Mouse (Mus musculus): ENCODE measurements at regions not wholly inside any gene's neighbourhood (a gene's known extent, or its start where the extent isn't known, plus 50 kb on each side); places are given as distances from the start of the nearest gene placed in this dataset.

- no peak overlapping the region for H3K9ac ChIP-seq (ENCODE audit: low read length)
- no peaks in the 10 kb centered on the region for H3K9me3 ChIP-seq (replicated peaks; ENCODE audit: control insufficient read depth, low read length)
- no peaks in the 10 kb centered on the region for H3K36me3 ChIP-seq (ENCODE audit: control insufficient read depth, insufficient read depth, low read length)
- WGBS, result 30% methylated on average over 6 of the region's 6 CpGs
- ATAC-seq (ENCODE audit: insufficient read depth, low FRiP score), result no peak
- H3K4me1 ChIP-seq (ENCODE audit: control insufficient read depth, insufficient read depth, low read length), result peaks cover 16% of the 10 kb centered on the region
- H3K4me3 ChIP-seq (replicated peaks; ENCODE audit: low read length), result no peak overlapping the region
- H3K27ac ChIP-seq (ENCODE audit: low read length), result no peak overlapping the region
- no peak overlapping the region for H3K4me2 ChIP-seq (ENCODE audit: low read depth, low read length)
- H3K27me3 ChIP-seq (ENCODE audit: control insufficient read depth, insufficient read depth, low read length), result no peaks in the 10 kb centered on the region
Measured at GRCm38 (mm10) chr2:168332972-168333371, 51.4 kb upstream of the Kcng1 start.
